Mouse (Mus musculus) cerebellum, postnatal 14 days (tissue): ENCODE measurements around the gene Olfr934.

Experiments used
- DNase-seq, 2 experiments: peaks; one replicate each; pipeline ENCODE4 v3.0.0; 2021; ENCODE audit warnings: mixed read lengths in 2 of 2

The Olfr934 gene

DNA sequence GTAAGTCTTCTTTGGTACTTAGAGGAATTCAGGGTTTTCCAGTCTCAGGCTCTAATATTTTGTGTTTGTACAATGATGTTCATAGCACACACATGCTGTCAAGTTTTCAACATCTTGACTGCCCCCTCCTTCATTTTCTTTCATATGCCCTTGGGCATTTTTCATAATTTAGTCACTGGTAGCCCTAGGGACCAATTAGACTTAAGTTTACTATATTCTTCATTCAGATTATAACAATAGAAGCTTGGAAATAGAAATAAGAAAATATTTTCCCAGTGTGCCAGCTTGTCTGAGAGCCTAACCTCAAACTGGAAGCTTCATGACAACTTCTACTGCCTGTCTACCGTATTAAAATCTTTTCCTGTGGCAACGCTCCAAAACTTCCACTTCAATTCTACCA, at the start of gene Olfr934:
TSS of gene Olfr934 (minus strand) at position 101 of the 400 bp plus-strand sequence.
- no peak for DNase-seq

DNA sequence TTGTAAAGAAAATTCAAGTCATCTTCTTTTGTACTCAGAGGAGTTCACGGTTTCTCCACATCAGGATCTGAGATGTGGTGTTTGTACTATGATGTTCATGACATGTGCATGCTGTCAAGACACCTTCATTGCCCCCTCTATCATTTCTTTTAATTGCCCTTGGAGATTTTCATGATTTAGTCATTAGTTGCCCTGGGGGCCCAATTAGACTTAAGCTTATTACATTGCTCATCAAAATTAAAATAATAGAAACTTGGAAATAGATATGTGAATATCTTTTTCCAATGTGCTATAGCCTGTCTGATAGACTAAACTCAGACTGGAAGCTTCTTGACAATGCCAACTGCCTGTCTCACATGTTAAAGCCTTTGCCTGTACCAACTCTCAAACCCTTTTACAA, 35.2 kb upstream of the Olfr934 start, which contains the start of gene Olfr146:
TSS of gene Olfr146 (minus strand) at position 101 of the 400 bp plus-strand sequence.
- DNase-seq, result no peak

- no peak for DNase-seq
Observed at GRCm38 (mm10) chr9:38999583-38999982, 11.5 kb upstream of the Olfr934 start, which contains the start of gene Olfr935. Olfr935 (minus strand) TSS chr9:38999683.

GRCm38 (mm10) chr9:38972013-38972412, 16.1 kb downstream of the Olfr934 start, which contains the start of gene Olfr933:
Olfr933 (plus strand) TSS chr9:38972313.
- DNase-seq, result no peak

DNA sequence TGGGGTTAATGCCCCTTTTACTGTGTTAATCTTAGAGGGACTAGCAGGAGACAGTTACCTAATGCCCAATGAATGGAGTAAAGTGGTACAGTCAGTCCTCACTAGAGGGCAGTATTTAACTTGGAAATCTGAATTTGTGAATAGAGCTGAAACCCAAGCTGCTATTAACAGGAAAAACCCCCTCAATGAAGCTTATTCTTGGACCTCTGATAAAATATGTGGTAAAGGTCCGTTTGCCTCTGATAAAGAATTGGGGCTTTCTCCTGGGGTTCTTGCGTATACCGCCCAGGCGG, 34.0 kb downstream of the Olfr934 start:
- no peak for DNase-seq

DNA sequence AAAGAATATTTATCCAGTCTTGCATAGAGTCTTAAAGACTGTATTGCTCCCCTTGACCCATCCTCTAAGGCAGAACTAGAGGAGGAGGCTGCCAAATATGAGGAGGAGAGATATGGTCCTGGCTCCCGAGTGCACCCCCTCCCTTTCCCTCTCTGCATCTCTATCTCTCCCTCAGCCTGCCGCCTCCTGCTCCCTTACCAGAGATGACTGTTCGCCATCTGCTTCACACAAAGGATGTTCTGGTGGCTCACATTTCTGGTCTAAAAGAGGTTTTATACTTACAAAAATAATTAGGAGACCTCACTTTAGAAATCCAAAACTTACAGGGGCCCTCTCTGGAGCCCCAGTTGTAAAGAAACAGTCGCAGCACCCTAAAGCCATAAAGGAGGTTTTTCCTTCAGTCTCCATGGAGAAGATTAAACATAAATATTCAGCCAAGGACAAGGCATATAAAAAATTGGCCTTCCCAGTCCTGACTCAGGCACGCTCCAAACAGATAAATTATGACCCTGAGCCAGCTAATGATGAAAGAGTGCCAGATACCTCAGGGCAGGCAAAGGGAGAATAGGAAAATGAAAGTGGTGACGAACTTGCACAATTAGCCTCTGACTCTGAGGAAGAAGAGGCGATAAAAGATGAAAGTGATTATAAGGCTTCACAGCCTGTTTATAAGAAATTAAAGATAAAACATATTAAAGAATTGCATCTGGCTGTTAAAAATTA, 34.6 kb downstream of the Olfr934 start:
- DNase-seq, result peak; percentile 3 to 10
